Mouse (Mus musculus): ENCODE measurements at regions not wholly inside any gene's neighbourhood (a gene's known extent, or its start where the extent isn't known, plus 50 kb on each side); places are given as distances from the start of the nearest gene placed in this dataset.

GRCm38 (mm10) chr10:16440932-16441640 is 1281.9 kb upstream of the Cited2 start:
- TF ChIP-seq CTCF (IDR thresholded peaks at IDR 0.05; ENCODE audit: borderline replicate concordance, insufficient read depth, low read length): no peak
- no peak for TF ChIP-seq POLR2A (IDR thresholded peaks at IDR 0.05; ENCODE audit: low read depth, low read length)
